Mouse (Mus musculus) cerebral cortex, adult 2 months (tissue): ENCODE data around the gene Fam227b.

Source experiments
- WGBS: fragments of 180-500 bp; shearing (Covaris S2); methylation state at CpG from one replicate; pipeline ENCODE4 v1.1.7; 2018; 5-methylcytosine and 5-hydroxymethylcytosine counted together

Gene Fam227b

GRCm38 (mm10) chr2:125975808-125976345, 175.9 kb downstream of the Fam227b start:
- 83% methylated on average over 5 of the region's 5 CpGs for WGBS

GRCm38 (mm10) chr2:125975206-125975605, 176.6 kb downstream of the Fam227b start:
- WGBS: 98% methylated on average over 10 of the region's 10 CpGs

- WGBS: 87% methylated on average over 6 of the region's 6 CpGs
These were observed 178.6 kb downstream of the Fam227b start for GRCm38 (mm10) chr2:125973207-125973606.

- 100% methylated on average over 1 of the region's 1 CpGs for WGBS
These were observed 183.0 kb downstream of the Fam227b start for GRCm38 (mm10) chr2:125968811-125969210.

GRCm38 (mm10) chr2:125948195-125948594, 203.6 kb downstream of the Fam227b start:
- WGBS: 65% methylated on average over 2 of the region's 2 CpGs

- WGBS: 88% methylated on average over 1 of the region's 1 CpGs
These were observed 208.5 kb downstream of the Fam227b start for GRCm38 (mm10) chr2:125943301-125943700.

GRCm38 (mm10) chr2:125941111-125941785, 210.6 kb downstream of the Fam227b start:
- WGBS: 49% methylated on average over 6 of the region's 6 CpGs

- 83% methylated on average over 6 of the region's 6 CpGs for WGBS
These were observed 212.7 kb downstream of the Fam227b start for GRCm38 (mm10) chr2:125938993-125939642.

- 74% methylated on average over 5 of the region's 5 CpGs for WGBS
These were observed 215.4 kb downstream of the Fam227b start for GRCm38 (mm10) chr2:125936396-125936795.

GRCm38 (mm10) chr2:125933977-125934376, 217.8 kb downstream of the Fam227b start:
- WGBS: 77% methylated on average over 3 of the region's 3 CpGs
